Mouse (Mus musculus) yolk sac, embryonic 10.5 days (tissue): ENCODE results near the gene Stip1.
"Not testable (repeated sequence)": the region's sequence is repeated elsewhere in the genome, so short reads cannot be mapped to it uniquely, and the experiment has no call there.

ENCODE experiments used
- DNase-seq: peaks from one replicate; pipeline ENCODE4 v3.0.0-alpha.2; 2017; ENCODE audit warnings: low spot score

Gene Stip1

DNA sequence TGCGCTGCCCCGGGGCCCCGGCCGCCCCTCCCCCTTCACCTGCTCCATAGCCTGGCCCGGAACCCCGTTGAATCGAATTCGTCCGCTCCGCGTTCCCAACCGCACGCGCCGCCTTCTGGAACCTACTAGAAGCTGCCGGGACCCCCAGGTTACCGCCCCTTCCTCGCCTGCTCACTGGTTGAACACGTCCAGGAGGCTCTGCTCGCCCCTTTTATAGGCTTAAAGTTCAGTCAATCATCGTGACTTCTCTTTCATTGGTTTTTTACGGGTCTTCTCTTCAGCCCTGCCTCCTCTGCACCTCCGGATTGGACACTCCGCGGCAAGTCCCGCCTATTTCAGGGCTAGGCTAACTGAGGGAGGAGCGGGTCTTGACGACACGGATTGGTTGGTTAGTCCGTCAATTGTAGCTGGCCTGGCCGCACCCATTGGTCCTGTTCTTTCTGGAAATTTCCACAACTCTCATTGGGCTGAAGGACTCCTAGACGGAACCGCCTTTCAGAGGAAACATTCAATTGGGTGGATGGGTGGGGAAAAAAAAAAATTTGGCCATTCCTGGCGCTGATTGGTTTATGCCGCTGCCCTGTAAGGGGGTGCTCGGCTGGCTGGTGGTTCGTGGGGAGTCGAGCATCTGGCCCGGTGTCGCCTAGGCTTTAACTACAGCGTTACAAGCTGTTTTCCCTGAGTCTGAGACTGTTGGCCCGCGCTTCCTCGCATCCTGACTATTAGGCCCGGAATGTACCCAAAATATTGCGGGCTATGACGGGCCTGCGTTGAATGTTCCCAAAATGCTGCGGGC lies at the start of gene Stip1:
Gene Stip1 (minus strand): TSS at position 127 of the 796 bp plus-strand sequence.
- peak; percentile 100 for DNase-seq

DNA sequence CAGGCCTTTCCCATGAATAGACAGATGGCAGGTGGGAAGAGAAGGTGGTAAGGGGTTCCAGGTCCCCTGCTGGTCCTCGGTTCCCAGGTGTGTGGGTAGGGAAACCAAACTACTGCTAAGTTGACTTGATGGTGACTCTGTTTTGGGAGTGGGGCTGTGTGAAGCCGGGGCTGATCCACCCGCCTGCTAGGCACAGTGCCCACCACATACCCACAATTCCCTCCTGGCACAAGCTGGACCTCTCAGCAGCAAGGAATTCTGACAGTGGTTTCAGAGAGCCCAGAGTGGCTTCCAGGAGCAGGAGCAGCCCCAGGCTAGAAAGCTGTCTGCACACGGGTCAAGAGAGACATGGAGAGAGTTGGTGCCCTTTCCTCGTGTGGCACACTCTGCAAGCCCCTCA lies 49.3 kb upstream of the Stip1 start:
- no peak for DNase-seq

DNA sequence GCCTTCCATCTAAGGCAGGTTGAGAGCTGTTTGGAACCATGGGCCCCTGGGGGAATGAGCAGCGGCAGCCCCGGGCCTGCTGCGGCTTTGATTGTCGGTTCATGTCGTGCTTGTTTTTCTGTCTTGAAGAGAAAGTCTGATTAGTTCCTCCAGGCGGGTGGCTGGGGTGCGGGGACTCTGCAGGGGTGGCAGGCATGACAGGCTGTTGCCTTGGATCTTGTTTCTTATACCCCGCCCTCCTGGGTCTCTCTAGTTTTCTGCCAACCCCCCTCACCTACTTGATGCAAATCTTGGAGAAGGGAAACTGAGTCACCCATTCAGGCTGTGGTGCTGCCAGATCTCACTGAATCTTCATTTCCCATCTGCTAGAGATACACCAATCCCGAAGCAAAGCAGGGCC lies 48.8 kb upstream of the Stip1 start:
- DNase-seq, result no peak

DNA sequence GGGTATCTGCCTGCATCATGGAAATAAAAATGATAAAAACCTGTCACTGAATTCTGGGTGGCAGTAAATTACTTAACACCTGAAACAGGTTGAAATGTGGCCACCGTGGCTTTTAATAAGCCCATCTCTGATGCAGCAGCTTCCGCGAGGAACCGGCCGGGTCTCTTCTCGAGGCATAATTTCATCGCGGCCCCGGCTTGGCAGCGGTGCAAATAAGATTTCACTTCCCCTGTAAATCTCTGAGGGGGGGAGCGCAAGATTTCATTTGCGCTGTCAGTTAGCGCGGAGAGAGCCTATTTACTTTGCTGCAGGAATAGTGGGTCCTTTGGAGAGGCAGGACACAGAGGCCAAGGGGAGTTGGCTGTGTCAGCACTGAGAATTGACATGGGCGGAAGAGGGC lies 45.0 kb upstream of the Stip1 start:
- no peak for DNase-seq

DNA sequence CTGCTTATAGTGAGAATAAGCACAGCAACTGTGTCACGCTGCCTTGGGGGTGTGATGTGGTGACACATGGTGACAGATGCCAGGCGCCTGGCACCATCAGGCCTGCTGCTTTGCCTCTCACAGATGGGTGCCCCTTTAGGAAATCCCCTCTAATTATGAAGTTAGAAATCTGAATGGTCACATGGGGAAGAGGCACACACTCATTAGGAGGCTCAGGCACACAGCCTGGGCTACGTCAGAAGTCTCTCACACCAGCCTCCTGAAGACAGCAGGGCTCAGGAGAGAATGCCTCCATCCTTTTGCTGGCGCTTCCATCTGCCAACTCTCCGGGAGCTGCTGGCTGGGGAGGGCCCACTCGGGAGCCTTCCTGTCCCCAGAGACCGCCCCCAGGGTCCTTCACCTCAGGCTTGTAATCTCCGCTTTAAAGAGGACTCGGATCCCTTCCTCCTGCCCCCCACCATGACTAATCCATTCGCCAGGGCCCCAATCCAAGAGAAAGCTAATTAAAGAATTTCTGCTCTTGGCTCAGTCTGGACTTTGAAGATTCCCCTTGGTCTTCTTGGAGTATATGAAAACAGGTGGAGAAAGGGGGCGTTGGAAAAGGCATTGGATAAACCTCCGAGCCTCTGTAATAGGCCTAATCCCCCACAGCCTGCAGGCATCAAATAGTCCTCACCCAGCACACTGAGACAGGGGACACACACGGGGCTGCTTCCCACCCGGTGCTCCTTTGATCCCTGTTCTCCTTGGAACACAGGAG lies 43.4 kb upstream of the Stip1 start:
- no peak for DNase-seq

- no peak for DNase-seq
Measured at GRCm38 (mm10) chr19:7081516-7082266, 41.9 kb upstream of the Stip1 start.

DNA sequence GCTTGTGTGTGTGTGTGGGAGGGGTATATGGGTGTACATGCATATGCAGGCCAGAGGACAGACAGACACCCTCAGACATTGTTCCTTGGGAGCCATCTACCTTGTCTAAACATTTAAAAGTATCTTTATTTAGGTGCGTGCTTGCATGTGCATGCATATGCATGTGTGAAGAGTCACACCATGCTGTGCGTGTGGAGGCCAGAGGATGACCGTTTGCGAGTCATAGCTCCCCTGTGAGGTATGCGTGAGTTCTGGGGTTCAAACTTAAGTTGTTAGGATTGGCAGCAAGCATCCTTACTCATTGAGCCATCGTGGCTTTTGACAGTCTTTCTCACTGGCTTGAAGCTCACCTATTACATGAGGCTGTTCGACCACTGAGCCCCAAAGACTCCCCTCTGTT lies 38.5 kb upstream of the Stip1 start:
- DNase-seq, result no peak

- DNase-seq, result no peak
Measured at GRCm38 (mm10) chr19:7077666-7078065, 37.9 kb upstream of the Stip1 start.

GRCm38 (mm10) chr19:7075336-7075735 lies 35.6 kb upstream of the Stip1 start:
- not testable (repeated sequence) for DNase-seq

DNA sequence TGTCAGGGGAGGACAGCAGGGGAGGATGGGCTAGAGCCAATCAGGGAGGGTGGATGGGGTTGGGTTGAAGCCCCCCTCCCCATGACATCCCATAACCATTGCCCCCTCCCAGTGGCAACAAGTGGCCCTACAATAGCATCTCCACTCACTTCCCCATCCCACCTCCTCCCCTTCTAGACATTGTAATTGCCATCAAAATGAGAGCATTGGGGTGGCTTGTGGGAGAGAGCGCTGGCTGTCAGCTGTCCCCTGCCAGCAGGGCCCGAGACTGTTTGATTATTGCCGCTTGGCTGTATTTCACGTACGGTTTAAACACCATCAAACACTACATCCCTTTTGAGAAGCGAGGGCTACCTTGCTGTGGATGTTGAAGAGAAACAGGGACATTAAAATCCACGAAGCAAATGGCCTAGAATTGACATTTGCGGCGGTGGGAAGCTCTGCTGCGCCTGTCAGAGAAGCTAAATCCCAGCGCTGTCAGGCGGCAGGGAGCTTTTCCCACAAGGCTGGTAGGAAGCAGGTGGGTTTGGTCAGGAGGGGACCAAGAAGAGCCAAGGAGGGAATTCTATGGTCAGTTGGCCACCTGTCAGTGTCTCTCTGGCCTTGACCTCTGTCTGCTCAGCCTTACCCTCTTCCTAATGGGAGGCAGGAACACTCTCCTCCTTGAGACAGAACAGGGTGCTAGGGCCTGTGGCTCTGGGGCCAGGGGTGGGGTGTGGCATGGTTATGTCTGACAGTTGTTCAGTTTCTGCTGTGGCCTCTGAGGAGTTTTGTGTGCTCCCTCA lies 34.4 kb upstream of the Stip1 start:
- DNase-seq, result no peak

DNA sequence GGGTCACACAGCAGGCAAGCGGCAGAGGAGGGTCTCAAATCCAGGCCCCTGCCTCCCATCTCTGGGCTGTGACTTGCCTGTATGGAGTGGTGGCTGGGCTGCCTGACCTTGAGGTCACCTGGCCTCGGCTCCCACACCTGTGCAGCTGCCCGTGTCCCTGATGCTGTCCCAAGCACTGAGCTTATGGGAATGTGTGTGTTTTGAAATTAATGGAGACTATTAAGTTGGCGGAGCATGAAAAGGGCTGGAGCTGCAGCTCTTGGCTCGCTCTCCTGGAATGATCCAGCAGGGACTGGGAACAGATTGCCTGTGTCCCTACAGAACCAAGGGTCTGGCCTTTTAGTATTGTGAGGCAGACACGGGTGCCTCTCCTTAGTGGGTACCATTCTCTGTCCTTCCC lies 32.5 kb upstream of the Stip1 start:
- DNase-seq, result no peak

DNA sequence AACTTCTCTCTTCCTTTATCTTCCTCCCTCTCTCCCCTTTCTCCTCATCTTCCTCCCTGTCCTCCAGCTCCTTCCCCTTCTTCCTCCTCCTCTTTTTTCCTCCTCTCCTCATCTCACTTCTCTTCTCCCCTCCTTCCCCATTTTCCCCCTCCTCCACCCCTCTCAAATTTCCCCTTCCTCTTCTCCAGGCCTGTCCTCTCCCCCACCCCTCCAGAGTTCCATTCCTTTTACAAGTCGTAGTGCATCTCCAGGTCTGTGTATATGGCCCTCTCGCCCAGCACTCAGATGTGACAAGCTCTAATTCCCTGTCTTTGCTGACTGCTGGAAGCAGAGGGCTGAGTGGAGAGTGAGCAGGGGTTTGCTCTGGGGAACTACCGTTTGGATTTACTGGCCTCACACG lies 31.0 kb upstream of the Stip1 start:
- no peak for DNase-seq

- DNase-seq, result peak; percentile 52
Measured at GRCm38 (mm10) chr19:7069781-7070763, 30.3 kb upstream of the Stip1 start.

GRCm38 (mm10) chr19:7068661-7069531 lies 29.1 kb upstream of the Stip1 start:
- DNase-seq, result no peak

GRCm38 (mm10) chr19:7068136-7068535 lies 28.4 kb upstream of the Stip1 start:
- DNase-seq, result peak; percentile 52

GRCm38 (mm10) chr19:7067344-7068050 lies 27.7 kb upstream of the Stip1 start:
- no peak for DNase-seq

DNA sequence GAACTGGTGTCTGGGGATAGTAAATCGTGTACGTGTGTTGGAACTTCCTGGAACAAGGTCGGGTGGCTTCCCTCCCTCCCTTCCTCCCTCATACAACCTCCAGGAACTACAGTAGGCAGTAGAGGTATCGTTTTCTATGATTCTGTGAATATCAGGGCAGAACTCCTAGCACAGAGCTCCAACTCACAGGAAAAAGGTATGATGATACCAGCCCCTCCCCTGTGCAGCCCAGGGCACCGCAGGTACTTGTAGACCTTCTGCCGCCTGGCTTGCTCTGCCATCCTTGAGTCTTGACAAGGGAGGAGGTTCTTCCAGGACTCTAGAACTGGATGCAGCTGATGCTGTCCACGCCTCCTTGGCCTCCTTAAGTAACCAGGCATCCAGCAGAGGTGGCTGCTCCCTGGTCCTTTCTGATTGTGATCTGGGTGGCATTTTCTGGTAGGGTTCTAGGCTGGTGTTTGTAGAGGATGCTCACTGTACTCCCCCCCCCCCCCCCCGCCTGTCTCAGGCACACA lies 27.1 kb upstream of the Stip1 start:
- DNase-seq, result no peak

GRCm38 (mm10) chr19:7066034-7066827 lies 26.5 kb upstream of the Stip1 start:
- peak; percentile 73 for DNase-seq
